Mouse (Mus musculus) small intestine, adult 2 months (tissue): ENCODE results near the gene Gad1. TPM values are rescaled to one million over a fixed set of nuclear protein-coding genes. Genes with fewer than 3 reads are reported as not detected.

Source experiments
- H3K27ac ChIP-seq: fragments of 200-500 bp; 2 replicates; pipeline ENCODE4 v1.5.1; 2012; ENCODE audit warnings: low read depth, low read length, control low read depth, inconsistent platforms; ENCODE audit not compliant: insufficient read depth
- H3K27me3 ChIP-seq: fragments of 200-500 bp; 2 replicates; pipeline ENCODE4 v1.6.1; 2012; ENCODE audit warnings: mild to moderate bottlenecking, moderate library complexity, low read length, inconsistent platforms; ENCODE audit not compliant: control insufficient read depth, insufficient read depth
- H3K36me3 ChIP-seq: fragments of 200-500 bp; 2 replicates; pipeline ENCODE4 v1.6.1; 2012; ENCODE audit warnings: mild to moderate bottlenecking, low read length, control low read depth, inconsistent platforms; ENCODE audit not compliant: control insufficient read depth, insufficient read depth
- H3K4me1 ChIP-seq: fragments of 200-500 bp; 2 replicates; pipeline ENCODE4 v1.6.1; 2012; ENCODE audit warnings: low read length, inconsistent platforms, mixed read lengths; ENCODE audit not compliant: control insufficient read depth, insufficient read depth, insufficient read length
- H3K4me3 ChIP-seq: fragments of 200-500 bp; 2 replicates; pipeline ENCODE4 v1.5.1; 2012; ENCODE audit warnings: low read depth, mild to moderate bottlenecking, control low read depth, inconsistent platforms, low read length, moderate library complexity
- CTCF ChIP-seq: fragments of 200-500 bp; IDR thresholded peaks from 2 replicates; pipeline ENCODE4 v1.5.1; 2012; ENCODE audit warnings: low read depth, mild to moderate bottlenecking, control low read depth, inconsistent platforms, low read length, moderate library complexity, mixed read lengths; ENCODE audit not compliant: insufficient replicate concordance, insufficient read length; ENCODE audit errors: extremely low read depth
- POLR2A ChIP-seq: fragments of 200-500 bp; IDR thresholded peaks from 2 replicates; pipeline ENCODE4 v1.6.1; 2012; ENCODE audit warnings: low read depth, mild to moderate bottlenecking, control low read depth, inconsistent platforms, low read length, moderate library complexity
- WGBS: fragments of 180-500 bp; shearing (Covaris S2); methylation state at CpG from one replicate; pipeline ENCODE4 v1.1.7; 2018; 5-methylcytosine and 5-hydroxymethylcytosine counted together
- polyA plus RNA-seq: library from polyadenylated mRNA; depleted of rRNA; stranded (reverse); fragments of >200 nt; gene quantifications from 2 replicates; pipeline ENCODE4 v1.2.3, GENCODE M21; 2012

Gad1 gene
- polyA plus RNA-seq, 1 experiment = 0.08 TPM

GRCm38 (mm10) chr2:70559520-70559919, 6.6 kb downstream of the Gad1 start:
- Histone ChIP-seq H3K4me3 (no peak overlapping the region), H3K4me1 (no peaks in the 10 kb centered on the region), H3K36me3 (no peaks in the 10 kb centered on the region), H3K27me3 (peaks cover 47% of the 10 kb centered on the region), H3K27ac (no peak overlapping the region)
- TF ChIP-seq POLR2A (no peak), CTCF (no peak)
- 3% methylated on average over 13 of the region's 13 CpGs for WGBS

GRCm38 (mm10) chr2:70561077-70561795, 8.4 kb downstream of the Gad1 start:
- no peak overlapping the region for H3K4me3 ChIP-seq
- WGBS = 3% methylated on average over 29 of the region's 29 CpGs
- H3K27ac ChIP-seq = no peak overlapping the region
- H3K27me3 ChIP-seq = peaks cover 55% of the 10 kb centered on the region
- no peaks in the 10 kb centered on the region for H3K4me1 ChIP-seq
- no peaks in the 10 kb centered on the region for H3K36me3 ChIP-seq
- TF ChIP-seq CTCF (peak; percentile 69), POLR2A (no peak)

- Histone ChIP-seq H3K36me3 (no peaks in the 10 kb centered on the region), H3K27me3 (peaks cover 63% of the 10 kb centered on the region), H3K4me3 (no peak overlapping the region), H3K27ac (no peak overlapping the region), H3K4me1 (no peaks in the 10 kb centered on the region)
- WGBS = 3% methylated on average over 42 of the region's 42 CpGs
- TF ChIP-seq CTCF = no peak
- no peak for TF ChIP-seq POLR2A
Observed at GRCm38 (mm10) chr2:70562011-70562491, 9.2 kb downstream of the Gad1 start.

- H3K4me1 ChIP-seq = no peaks in the 10 kb centered on the region
- no peak overlapping the region for H3K4me3 ChIP-seq
- WGBS = 1% methylated on average over 34 of the region's 34 CpGs
- no peak for TF ChIP-seq POLR2A
- TF ChIP-seq CTCF = no peak
- no peaks in the 10 kb centered on the region for H3K36me3 ChIP-seq
- H3K27ac ChIP-seq = no peak overlapping the region
- H3K27me3 ChIP-seq = peaks cover 68% of the 10 kb centered on the region
Observed at GRCm38 (mm10) chr2:70562611-70562980, 9.7 kb downstream of the Gad1 start.

- Histone ChIP-seq H3K4me1 (peaks cover under 1% of the 10 kb centered on the region; the same call in 1 of the 2 replicates), H3K36me3 (no peaks in the 10 kb centered on the region), H3K4me3 (no peak overlapping the region), H3K27ac (no peak overlapping the region), H3K27me3 (peaks cover 72% of the 10 kb centered on the region)
- TF ChIP-seq CTCF (no peak), POLR2A (no peak)
- WGBS = 4% methylated on average over 40 of the region's 40 CpGs
Observed at GRCm38 (mm10) chr2:70562981-70563671, 10.3 kb downstream of the Gad1 start.

GRCm38 (mm10) chr2:70563721-70564645, 11.1 kb downstream of the Gad1 start:
- peaks cover 73% of the 10 kb centered on the region for H3K27me3 ChIP-seq
- H3K27ac ChIP-seq = no peak overlapping the region
- peaks cover 2% of the 10 kb centered on the region; the same call in 1 of the 2 replicates for H3K4me1 ChIP-seq
- TF ChIP-seq POLR2A (no peak), CTCF (no peak)
- H3K36me3 ChIP-seq = no peaks in the 10 kb centered on the region
- no peak overlapping the region for H3K4me3 ChIP-seq
- WGBS = 4% methylated on average over 38 of the region's 38 CpGs

- Histone ChIP-seq H3K27ac (no peak overlapping the region), H3K4me3 (no peak overlapping the region), H3K27me3 (peaks cover 69% of the 10 kb centered on the region), H3K36me3 (no peaks in the 10 kb centered on the region), H3K4me1 (peaks cover 2% of the 10 kb centered on the region; the same call in 1 of the 2 replicates)
- TF ChIP-seq CTCF (no peak), POLR2A (no peak)
- whole genome bisulfite sequencing = 8% methylated on average over 15 of the region's 15 CpGs
Observed at GRCm38 (mm10) chr2:70564646-70565315, 11.9 kb downstream of the Gad1 start.
